Mouse (Mus musculus) liver, embryonic 14.5 days (tissue): ENCODE measurements around the gene Mbtps2.

ENCODE experiments used
- CTCF ChIP-seq: IDR thresholded peaks from 2 replicates; pipeline ENCODE4 v1.5.1; 2016; ENCODE audit warnings: antibody characterized with exemption, low read depth, control low read depth
- EP300 ChIP-seq: IDR thresholded peaks from 2 replicates; pipeline ENCODE4 v1.6.1; 2016; ENCODE audit warnings: antibody characterized with exemption, low read depth

GRCm38 (mm10) chrX:157563794-157564193 lies 34.7 kb downstream of the Mbtps2 start:
- peak; percentile 35; the same call in 1 of the 2 replicates for TF ChIP-seq CTCF
- TF ChIP-seq EP300, result no peak
